Mouse (Mus musculus) ES-E14 (cell line): ENCODE measurements around the gene Scn1b. TPM values are rescaled to one million over a fixed set of nuclear protein-coding genes. Genes with fewer than 3 reads are reported as not detected.

Source experiments
- DNase-seq: peaks from one replicate; pipeline ENCODE4 v3.0.0-alpha.2; 2013; ENCODE audit warnings: low read depth, low spot score
- H3K27ac ChIP-seq: 2 replicates; pipeline ENCODE4 v1.5.1; 2012; ENCODE audit warnings: low read depth, mild to moderate bottlenecking, low read length, moderate library complexity, mixed read lengths; ENCODE audit not compliant: poor library complexity, insufficient read depth, severe bottlenecking
- H3K36me3 ChIP-seq: 2 replicates; pipeline ENCODE4 v1.6.1; 2012; ENCODE audit warnings: mild to moderate bottlenecking, low read length, moderate library complexity, mixed read lengths; ENCODE audit not compliant: control insufficient read depth, poor library complexity, insufficient read depth, severe bottlenecking
- H3K4me1 ChIP-seq, 2 experiments: fragments of 150-350 bp in 1 of 2; sonication (generic) in 1 of 2; 2 replicates each; pipeline ENCODE4 v1.6.1; 2012; ENCODE audit warnings: low read length in 2 of 2, mild to moderate bottlenecking in 1 of 2, mixed read lengths in 1 of 2; ENCODE audit not compliant: control insufficient read depth in 2 of 2, insufficient read depth in 2 of 2, poor library complexity in 1 of 2
- H3K4me3 ChIP-seq, 2 experiments: fragments of 150-350 bp in 1 of 2; sonication (generic) in 1 of 2; 2 replicates each; pipeline ENCODE4 v1.5.1; 2012; ENCODE audit warnings: low read length in 2 of 2, low read depth in 1 of 2, mild to moderate bottlenecking in 1 of 2, mixed read lengths in 1 of 2; ENCODE audit not compliant: insufficient read depth in 1 of 2, poor library complexity in 1 of 2, severe bottlenecking in 1 of 2
- H3K9ac ChIP-seq: 2 replicates; pipeline ENCODE4 v1.6.1; 2012; ENCODE audit warnings: low read depth, mild to moderate bottlenecking, low read length, mixed read lengths; ENCODE audit not compliant: poor library complexity, insufficient read depth, severe bottlenecking
- H3K9me3 ChIP-seq: fragments of 150-350 bp; sonication (generic); 2 replicates; pipeline ENCODE4 v1.6.1; 2012; ENCODE audit warnings: low read depth, mild to moderate bottlenecking, low read length; ENCODE audit not compliant: control insufficient read depth, insufficient read depth
- CHD2 ChIP-seq: IDR thresholded peaks from 2 replicates; pipeline ENCODE4 v1.6.1; 2014; ENCODE audit warnings: mild to moderate bottlenecking, low read depth, low read length, inconsistent platforms
- HCFC1 ChIP-seq: IDR thresholded peaks from 2 replicates; pipeline ENCODE4 v1.6.1; 2012; ENCODE audit warnings: low read length, inconsistent platforms, borderline replicate concordance; ENCODE audit not compliant: insufficient read depth
- MAFK ChIP-seq: IDR thresholded peaks from 2 replicates; pipeline ENCODE4 v1.6.1; 2014; ENCODE audit warnings: mild to moderate bottlenecking, low read depth, low read length, inconsistent platforms; ENCODE audit not compliant: insufficient read depth
- ZC3H11A ChIP-seq: IDR thresholded peaks from 2 replicates; pipeline ENCODE4 v1.6.1; 2012; ENCODE audit warnings: low read depth, mild to moderate bottlenecking, inconsistent platforms, low read length, borderline replicate concordance
- ZNF384 ChIP-seq: IDR thresholded peaks from 2 replicates; pipeline ENCODE4 v1.6.1; 2012; ENCODE audit warnings: low read depth, low read length, inconsistent platforms
- in situ Hi-C, 2 experiments: fragments of 600-800 bp; cut with MboI; formaldehyde crosslinking; loops; one replicate each; pipeline ENCODE4 v1.15.1; 2025; ENCODE audit warnings: low sequenced_read_pairs in 2 of 2, inconsistent platforms in 1 of 2; ENCODE audit not compliant: unreplicated experiment in 2 of 2
- total RNA-seq: library from RNA; depleted of rRNA; stranded (reverse); fragments of 300-350 nt; gene quantifications from 2 replicates; pipeline ENCODE4 v1.2.3, GENCODE M21; 2012

Gene Scn1b
- total RNA-seq, 1 experiment, result 16.3 TPM

DNA sequence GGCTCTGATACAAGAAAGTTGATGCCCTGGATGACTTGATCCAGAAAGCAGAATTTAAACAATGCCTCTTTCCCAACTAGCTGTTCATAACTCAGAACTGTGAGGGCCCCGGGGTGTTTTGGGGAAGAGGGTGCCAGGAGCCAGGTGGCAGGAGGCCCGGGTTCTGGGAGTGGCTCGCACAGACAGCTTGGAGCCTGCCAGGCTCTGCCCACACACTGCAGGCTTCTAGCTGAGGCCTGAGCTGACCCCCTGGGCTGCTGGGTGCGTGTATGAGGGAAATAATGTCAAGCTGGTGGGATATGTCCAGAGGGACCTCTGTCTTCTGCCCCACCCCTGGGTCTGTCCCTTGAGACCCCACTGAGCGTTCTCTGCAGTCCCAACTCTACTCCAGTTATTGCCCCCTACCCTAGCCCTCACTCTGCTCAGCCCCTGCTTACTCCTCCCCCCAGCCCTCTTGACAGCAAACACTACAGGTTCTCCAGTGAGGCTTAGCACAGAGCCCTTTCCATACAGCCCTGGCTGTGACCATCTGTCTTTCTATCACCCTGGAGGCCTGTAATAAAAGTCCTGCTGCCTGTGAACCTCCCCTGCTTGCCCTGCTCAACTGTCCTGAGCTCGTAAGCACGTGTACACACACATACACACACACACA is 52.6 kb downstream of the Scn1b start:
- no peak overlapping the region for H3K27ac ChIP-seq
- peaks cover 0 to 5% of the 10 kb centered on the region in 2 experiments; a peak in 1 of 4 replicates for H3K4me1 ChIP-seq
- no peak overlapping the region for H3K9ac ChIP-seq
- no peak overlapping the region for H3K4me3 ChIP-seq
- no peaks in the 10 kb centered on the region for H3K9me3 ChIP-seq
- in situ Hi-C loops, result no loop called here
- DNase-seq, result no peak
- no peaks in the 10 kb centered on the region for H3K36me3 ChIP-seq
- TF ChIP-seq ZNF384 (no peak), MAFK (no peak), HCFC1 (no peak), CHD2 (no peak), ZC3H11A (no peak)

DNA sequence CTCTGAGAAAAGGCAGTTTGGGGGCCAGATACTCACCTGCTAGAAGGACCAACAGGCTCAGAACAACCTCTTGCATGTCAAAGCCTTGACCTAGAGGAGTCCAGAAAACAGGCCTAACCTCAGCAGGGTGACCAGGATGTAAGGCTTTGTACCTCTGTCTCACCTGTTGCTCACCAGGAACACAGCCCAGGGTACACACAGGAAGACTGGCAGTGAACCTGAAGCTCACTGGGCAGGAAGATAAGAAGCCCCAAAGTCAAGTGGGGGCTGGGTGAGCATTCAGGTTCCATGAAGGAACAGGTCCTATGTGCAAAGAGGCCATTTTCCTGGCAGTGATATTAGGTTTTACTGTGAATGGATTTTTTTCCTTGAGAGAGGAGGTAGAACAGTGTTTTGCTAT is 53.3 kb downstream of the Scn1b start:
- DNase-seq, result no peak
- Histone ChIP-seq H3K4me3 (no peak overlapping the region), H3K4me1 (peaks cover 0 to 5% of the 10 kb centered on the region in 2 experiments; a peak in 1 of 4 replicates), H3K9me3 (no peaks in the 10 kb centered on the region), H3K9ac (no peak overlapping the region), H3K36me3 (no peaks in the 10 kb centered on the region), H3K27ac (no peak overlapping the region)
- TF ChIP-seq ZC3H11A, result no peak
- in situ Hi-C loops, result no loop called here

DNA sequence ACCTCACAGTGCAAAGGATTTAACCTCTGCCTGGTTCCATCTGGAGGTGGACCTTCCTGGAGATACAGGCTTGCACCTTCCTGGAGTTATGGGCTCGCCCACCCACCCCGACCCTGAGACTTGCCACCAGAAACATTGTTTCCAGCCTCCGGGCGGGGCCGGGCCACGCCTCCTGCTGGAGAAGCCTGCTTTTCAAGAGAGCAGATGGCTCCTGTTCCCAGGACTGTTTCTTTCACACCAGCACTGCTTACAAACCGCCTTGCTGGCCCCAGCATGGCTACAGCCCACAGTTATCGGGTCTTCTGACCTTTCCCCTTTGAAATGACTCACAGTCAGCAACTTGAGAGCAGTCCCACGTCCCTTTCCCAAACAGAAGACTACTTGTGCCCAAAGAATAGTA is 54.5 kb downstream of the Scn1b start:
- peaks cover 0 to 2% of the 10 kb centered on the region in 2 experiments; a peak in 1 of 4 replicates for H3K4me1 ChIP-seq
- H3K4me3 ChIP-seq, result no peak overlapping the region
- H3K27ac ChIP-seq, result no peak overlapping the region
- in situ Hi-C loops, result no loop called here
- H3K9ac ChIP-seq, result no peak overlapping the region
- H3K9me3 ChIP-seq, result no peaks in the 10 kb centered on the region
- no peak for DNase-seq
- TF ChIP-seq CHD2 (no peak), ZC3H11A (no peak), MAFK (no peak), ZNF384 (no peak), HCFC1 (no peak)
- no peaks in the 10 kb centered on the region for H3K36me3 ChIP-seq

DNA sequence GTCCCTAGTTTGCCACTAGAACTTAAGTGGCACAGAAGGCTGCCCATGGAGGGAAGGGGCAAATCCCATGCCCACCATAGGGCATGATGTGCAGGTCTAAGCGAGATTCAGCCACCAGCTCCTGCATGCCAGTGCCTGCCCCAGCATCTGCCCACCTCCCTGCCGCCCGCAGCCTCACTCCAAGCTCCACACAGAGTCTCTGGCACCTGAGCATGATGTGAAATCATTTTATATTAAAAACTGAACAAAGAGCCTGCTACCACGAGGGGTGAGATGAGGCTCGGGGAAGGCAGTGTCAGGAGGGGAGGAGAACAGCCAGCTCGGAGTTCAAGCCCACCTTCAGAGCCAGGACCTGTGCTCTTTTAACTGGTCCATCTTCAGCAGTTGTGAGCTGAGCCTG is 56.5 kb downstream of the Scn1b start:
- no peak for DNase-seq
- Histone ChIP-seq H3K27ac (no peak overlapping the region), H3K9ac (no peak overlapping the region), H3K4me1 (peaks cover 0 to 5% of the 10 kb centered on the region in 2 experiments; a peak in 1 of 4 replicates), H3K36me3 (no peaks in the 10 kb centered on the region), H3K9me3 (no peaks in the 10 kb centered on the region), H3K4me3 (no peak overlapping the region)
- TF ChIP-seq ZC3H11A, result no peak
- no peak for TF ChIP-seq HCFC1
- no peak for TF ChIP-seq ZNF384
- no peak for TF ChIP-seq MAFK
- TF ChIP-seq CHD2, result no peak
- in situ Hi-C loops, result no loop called here

DNA sequence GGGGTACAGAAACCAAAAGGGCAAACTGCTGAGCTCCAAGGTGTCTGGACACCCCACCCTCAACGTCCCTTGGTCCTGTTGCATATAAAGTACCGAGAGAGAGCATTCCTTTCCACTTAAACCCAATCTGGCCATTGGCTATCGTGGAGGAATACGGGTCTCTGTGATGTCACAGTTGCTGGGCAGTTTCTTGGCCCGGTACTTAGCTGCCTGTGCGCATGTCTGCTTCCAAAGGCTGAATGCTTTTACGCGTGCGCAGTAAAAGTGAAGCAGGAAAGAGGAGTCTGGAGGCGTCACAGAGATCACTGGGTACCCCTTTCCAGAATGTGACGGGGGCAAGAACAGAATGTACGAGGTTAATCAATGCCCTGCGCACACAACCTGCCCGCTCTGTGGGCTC is 57.3 kb downstream of the Scn1b start:
- H3K9me3 ChIP-seq, result no peaks in the 10 kb centered on the region
- no peak overlapping the region for H3K4me3 ChIP-seq
- H3K4me1 ChIP-seq, result peaks cover 0 to 5% of the 10 kb centered on the region in 2 experiments; a peak in 1 of 4 replicates
- no peak for DNase-seq
- H3K27ac ChIP-seq, result no peak overlapping the region
- H3K9ac ChIP-seq, result no peak overlapping the region
- TF ChIP-seq ZC3H11A (no peak), CHD2 (0 out of 2 replicates have a peak, but pooled peaks have one; percentile 22), ZNF384 (no peak)
- no peaks in the 10 kb centered on the region for H3K36me3 ChIP-seq
- in situ Hi-C loops, result no loop called here
